Mouse (Mus musculus) heart, postnatal 0 days (tissue): ENCODE results near the gene Mfsd2b.

ENCODE experiments used
- CTCF ChIP-seq: IDR thresholded peaks from 2 replicates; pipeline ENCODE4 v1.5.1; 2016; ENCODE audit warnings: antibody characterized with exemption, control low read depth, low read depth
- EP300 ChIP-seq: IDR thresholded peaks from 2 replicates; pipeline ENCODE4 v1.6.1; 2016; ENCODE audit warnings: antibody characterized with exemption, low read depth

GRCm38 (mm10) chr12:4863654-4864337 is 10.4 kb downstream of the Mfsd2b start:
- TF ChIP-seq CTCF (no peak), EP300 (no peak)
